Mouse (Mus musculus) frontal cortex, postnatal 25 days (tissue): Measurements from ENCODE around the gene Gm37419.

ENCODE experiments used
- DNase-seq, 2 experiments: peaks; one replicate each; pipeline ENCODE4 v3.0.0; 2022; ENCODE audit warnings: low spot score in 2 of 2

The Gm37419 gene

GRCm38 (mm10) chr16:23979446-23979845 is 8.8 kb upstream of the Gm37419 start:
- no peak for DNase-seq

GRCm38 (mm10) chr16:23980201-23980870 is 7.9 kb upstream of the Gm37419 start:
- no peak for DNase-seq

GRCm38 (mm10) chr16:23980991-23981720 is 7.1 kb upstream of the Gm37419 start:
- DNase-seq = no peak

GRCm38 (mm10) chr16:23981925-23982851 is 6.1 kb upstream of the Gm37419 start:
- DNase-seq = peak; percentile 55 to 66

GRCm38 (mm10) chr16:23982891-23983588 is 5.2 kb upstream of the Gm37419 start:
- DNase-seq = peak; percentile 65 to 72

- DNase-seq = peak; percentile 89 to 90
These were observed 4.1 kb upstream of the Gm37419 start for GRCm38 (mm10) chr16:23984183-23984582.

- DNase-seq = no peak
These were observed 3.4 kb upstream of the Gm37419 start for GRCm38 (mm10) chr16:23984760-23985466.

- DNase-seq = no peak
These were observed 2.8 kb upstream of the Gm37419 start for GRCm38 (mm10) chr16:23985467-23985861.

GRCm38 (mm10) chr16:23986176-23986575 is 2.1 kb upstream of the Gm37419 start:
- DNase-seq = no peak

- no peak for DNase-seq
These were observed 1.4 kb upstream of the Gm37419 start for GRCm38 (mm10) chr16:23986871-23987270.

GRCm38 (mm10) chr16:23987341-23988156 is 733 bp upstream of the Gm37419 start:
- DNase-seq = no peak

GRCm38 (mm10) chr16:23988157-23988465 is 171 bp upstream of the Gm37419 start:
- DNase-seq = no peak

- DNase-seq = no peak
These were observed 1.2 kb downstream of the Gm37419 start for GRCm38 (mm10) chr16:23989209-23990160.

GRCm38 (mm10) chr16:23990161-23990970 is 2.1 kb downstream of the Gm37419 start:
- no peak for DNase-seq

GRCm38 (mm10) chr16:23991170-23991569 is 2.9 kb downstream of the Gm37419 start:
- peak; percentile 86 to 87 for DNase-seq

- DNase-seq = no peak
These were observed 3.7 kb downstream of the Gm37419 start for GRCm38 (mm10) chr16:23991846-23992580.
